Mouse (Mus musculus): ENCODE measurements at regions not wholly inside any gene's neighbourhood (a gene's known extent, or its start where the extent isn't known, plus 50 kb on each side); places are given as distances from the start of the nearest gene placed in this dataset.

GRCm38 (mm10) chr12:8082688-8083661 lies 105.5 kb downstream of the Apob start:
- no peaks in the 10 kb centered on the region for H3K36me3 ChIP-seq (replicated peaks; ENCODE audit: control insufficient read depth, insufficient read depth, low read length)
- no peak for ATAC-seq (ENCODE audit: insufficient read depth, low read depth)
- TF ChIP-seq EP300 (IDR thresholded peaks at IDR 0.05; ENCODE audit: low read depth): no peak
- TF ChIP-seq CTCF (IDR thresholded peaks at IDR 0.05; ENCODE audit: low read depth): no peak

GRCm38 (mm10) chr12:8087958-8088357 lies 110.5 kb downstream of the Apob start:
- Histone ChIP-seq H3K9me3 (replicated peaks; ENCODE audit: control insufficient read depth, low read length) (0 out of 2 replicates have a peak, but pooled peaks cover 3% of the 10 kb centered on the region), H3K4me1 (ENCODE audit: control insufficient read depth, insufficient read depth) (no peaks in the 10 kb centered on the region), H3K36me3 (replicated peaks; ENCODE audit: control insufficient read depth, insufficient read depth, low read length) (no peaks in the 10 kb centered on the region), H3K27me3 (ENCODE audit: control insufficient read depth, insufficient read depth, low read length) (no peaks in the 10 kb centered on the region), H3K4me3 (ENCODE audit: low read depth, low read length) (no peak overlapping the region), H3K9ac (replicated peaks; ENCODE audit: low read depth, low read length) (no peak overlapping the region), H3K4me2 (ENCODE audit: low read depth, low read length) (no peak overlapping the region), H3K27ac (ENCODE audit: low read depth) (no peak overlapping the region)
- no peak for DNase-seq (ENCODE audit: low spot score)
- 42% methylated on average over 1 of the region's 3 CpGs for WGBS
- ATAC-seq (ENCODE audit: insufficient read depth, low read depth): no peak
- no peak for TF ChIP-seq EP300 (IDR thresholded peaks at IDR 0.05; ENCODE audit: low read depth)

More at GRCm38 (mm10) chr12:8082688-8083661, 105.5 kb downstream of the Apob start:
- no peaks in the 10 kb centered on the region for H3K27me3 ChIP-seq (ENCODE audit: control insufficient read depth, insufficient read depth, low read length)
- no peak overlapping the region for H3K9ac ChIP-seq (replicated peaks; ENCODE audit: low read depth, low read length)
- no peak overlapping the region for H3K27ac ChIP-seq (ENCODE audit: low read depth)
- WGBS: 69% methylated on average over 8 of the region's 8 CpGs
- 0 out of 2 replicates have a peak, but pooled peaks cover 3% of the 10 kb centered on the region for H3K9me3 ChIP-seq (replicated peaks; ENCODE audit: control insufficient read depth, low read length)
- H3K4me3 ChIP-seq (ENCODE audit: low read depth, low read length): no peak overlapping the region
- DNase-seq (ENCODE audit: low spot score): no peak
- no peak overlapping the region for H3K4me2 ChIP-seq (ENCODE audit: low read depth, low read length)
- H3K4me1 ChIP-seq (ENCODE audit: control insufficient read depth, insufficient read depth): no peaks in the 10 kb centered on the region

GRCm38 (mm10) chr12:8089423-8090278 lies 112.2 kb downstream of the Apob start:
- no peak overlapping the region for H3K4me2 ChIP-seq (ENCODE audit: low read depth, low read length)
- WGBS: 71% methylated on average over 8 of the region's 8 CpGs
- ATAC-seq (ENCODE audit: insufficient read depth, low read depth) (no peak), DNase-seq (ENCODE audit: low spot score) (no peak)
- H3K27me3 ChIP-seq (ENCODE audit: control insufficient read depth, insufficient read depth, low read length): no peaks in the 10 kb centered on the region
- H3K4me1 ChIP-seq (ENCODE audit: control insufficient read depth, insufficient read depth): no peaks in the 10 kb centered on the region
- no peak overlapping the region for H3K4me3 ChIP-seq (ENCODE audit: low read depth, low read length)
- no peak overlapping the region for H3K27ac ChIP-seq (ENCODE audit: low read depth)
- H3K9ac ChIP-seq (replicated peaks; ENCODE audit: low read depth, low read length): no peak overlapping the region
- no peaks in the 10 kb centered on the region for H3K36me3 ChIP-seq (replicated peaks; ENCODE audit: control insufficient read depth, insufficient read depth, low read length)
- H3K9me3 ChIP-seq (replicated peaks; ENCODE audit: control insufficient read depth, low read length): 0 out of 2 replicates have a peak, but pooled peaks cover 3% of the 10 kb centered on the region
- TF ChIP-seq EP300 (IDR thresholded peaks at IDR 0.05; ENCODE audit: low read depth): no peak
- no peak for TF ChIP-seq CTCF (IDR thresholded peaks at IDR 0.05; ENCODE audit: low read depth)

- TF ChIP-seq CTCF (IDR thresholded peaks at IDR 0.05; ENCODE audit: low read depth) (no peak), EP300 (IDR thresholded peaks at IDR 0.05; ENCODE audit: low read depth) (no peak)
- 31% methylated on average over 2 of the region's 2 CpGs for WGBS
- no peak overlapping the region for H3K4me2 ChIP-seq (ENCODE audit: low read depth, low read length)
- H3K27me3 ChIP-seq (ENCODE audit: control insufficient read depth, insufficient read depth, low read length): no peaks in the 10 kb centered on the region
- H3K27ac ChIP-seq (ENCODE audit: low read depth): no peak overlapping the region
- ATAC-seq (ENCODE audit: insufficient read depth, low read depth) (no peak), DNase-seq (ENCODE audit: low spot score) (no peak)
- H3K9ac ChIP-seq (replicated peaks; ENCODE audit: low read depth, low read length): no peak overlapping the region
- no peaks in the 10 kb centered on the region for H3K9me3 ChIP-seq (replicated peaks; ENCODE audit: control insufficient read depth, low read length)
- H3K4me1 ChIP-seq (ENCODE audit: control insufficient read depth, insufficient read depth): no peaks in the 10 kb centered on the region
- H3K4me3 ChIP-seq (ENCODE audit: low read depth, low read length): no peak overlapping the region
- no peaks in the 10 kb centered on the region for H3K36me3 ChIP-seq (replicated peaks; ENCODE audit: control insufficient read depth, insufficient read depth, low read length)
These were observed 112.8 kb downstream of the Apob start for GRCm38 (mm10) chr12:8090279-8090626.

- Histone ChIP-seq H3K4me2 (ENCODE audit: low read depth, low read length) (no peak overlapping the region), H3K4me3 (ENCODE audit: low read depth, low read length) (no peak overlapping the region), H3K36me3 (replicated peaks; ENCODE audit: control insufficient read depth, insufficient read depth, low read length) (no peaks in the 10 kb centered on the region), H3K4me1 (ENCODE audit: control insufficient read depth, insufficient read depth) (no peaks in the 10 kb centered on the region), H3K27me3 (ENCODE audit: control insufficient read depth, insufficient read depth, low read length) (no peaks in the 10 kb centered on the region), H3K27ac (ENCODE audit: low read depth) (no peak overlapping the region), H3K9me3 (replicated peaks; ENCODE audit: control insufficient read depth, low read length) (no peaks in the 10 kb centered on the region), H3K9ac (replicated peaks; ENCODE audit: low read depth, low read length) (no peak overlapping the region)
- ATAC-seq (ENCODE audit: insufficient read depth, low read depth): no peak
- TF ChIP-seq EP300 (IDR thresholded peaks at IDR 0.05; ENCODE audit: low read depth): no peak
- no peak for TF ChIP-seq CTCF (IDR thresholded peaks at IDR 0.05; ENCODE audit: low read depth)
- 68% methylated on average over 1 of the region's 1 CpGs for WGBS
- DNase-seq (ENCODE audit: low spot score): no peak
These were observed 114.5 kb upstream of the Ldah start for GRCm38 (mm10) chr12:8093437-8093836.

Measured in heart, postnatal 0 days (tissue).